Mouse (Mus musculus): ENCODE data around the gene Atad5.

GRCm38 (mm10) chr11:80046856-80047255 lies 42.3 kb upstream of the Atad5 start:
- TF ChIP-seq CTCF (IDR thresholded peaks at IDR 0.05; ENCODE audit: extremely low read depth, insufficient read length, insufficient replicate concordance, low read depth, low read length), result no peak
- no peak for TF ChIP-seq POLR2A (IDR thresholded peaks at IDR 0.05; ENCODE audit: low read depth, low read length)

Data from small intestine, adult 2 months (tissue).